Mouse (Mus musculus) kidney, adult 10 weeks (tissue): ENCODE measurements around the gene Majin. TPM values are rescaled to one million over a fixed set of nuclear protein-coding genes. Genes with fewer than 3 reads are reported as not detected.

ENCODE experiments used
- polyA plus RNA-seq: library from polyadenylated mRNA; stranded (reverse); fragments of 350-450 nt; fragmentation: Illumina TruSeq; extraction: RNeasy Lipid Tissue Mini Kit (QIAGEN cat#74804); gene quantifications from one replicate; pipeline ENCODE4 v1.2.3, GENCODE M21; 2014; ENCODE audit warnings: low read depth, low replicate concordance

Majin gene
- polyA plus RNA-seq = not detected

GRCm38 (mm10) chr19:6184131-6184530 is at the start of gene Majin:
Majin (plus strand) TSS chr19:6184388.

GRCm38 (mm10) chr19:6140678-6141393 is 43.4 kb upstream of the Majin start, which contains the start of gene Batf2:
Batf2 (plus strand) TSS chr19:6140983.

GRCm38 (mm10) chr19:6141394-6141749 is 42.8 kb upstream of the Majin start, which contains the start of gene Arl2:
Arl2 (minus strand) TSS chr19:6141548.

GRCm38 (mm10) chr19:6226135-6226534 is 41.9 kb downstream of the Majin start, which contains the start of gene Gpha2:
Gpha2 (plus strand) TSS chr19:6226380.

GRCm38 (mm10) chr19:6235084-6236052 is 51.2 kb downstream of the Majin start, which contains the start of gene Ppp2r5b:
Ppp2r5b (minus strand) TSS chr19:6235872.

GRCm38 (mm10) chr19:6241274-6242107 is 57.3 kb downstream of the Majin start, which contains the start of gene Atg2a:
Atg2a (plus strand) TSS chr19:6241668.

Other genes starting within 250 kb of the Majin start
- gene Pola2, start 220.2 kb upstream of the Majin start, polyA plus RNA-seq = 2.4 TPM
- gene Slc22a20, start 198.2 kb upstream of the Majin start, polyA plus RNA-seq = not detected
- gene Capn1, start 168.5 kb upstream of the Majin start, polyA plus RNA-seq = 1.3 TPM
- 0.77 TPM for gene Syvn1, start 137.8 kb upstream of the Majin start, polyA plus RNA-seq
- 41.8 TPM for gene Mrpl49, start 126.6 kb upstream of the Majin start, polyA plus RNA-seq
- gene Fau, start 126.5 kb upstream of the Majin start, polyA plus RNA-seq = 5.1 TPM
- not detected for gene Znhit2, start 123.2 kb upstream of the Majin start, polyA plus RNA-seq
- 0.93 TPM for gene Tm7sf2, start 116.0 kb upstream of the Majin start, polyA plus RNA-seq
- gene Vps51, start 107.2 kb upstream of the Majin start, polyA plus RNA-seq = 8.9 TPM
- gene Tmem262, start 104.4 kb upstream of the Majin start, polyA plus RNA-seq = not detected
- not detected for gene Gm28374, start 102.1 kb upstream of the Majin start, polyA plus RNA-seq
- not detected for gene Zfpl1, start 99.4 kb upstream of the Majin start, polyA plus RNA-seq
- 0.24 TPM for gene Cdca5, start 99.4 kb upstream of the Majin start, polyA plus RNA-seq
- gene AC131692.1, start 90.0 kb upstream of the Majin start, polyA plus RNA-seq = not detected
- gene Naaladl1, start 78.6 kb upstream of the Majin start, polyA plus RNA-seq = not detected
- not detected for gene Sac3d1, start 65.7 kb upstream of the Majin start, polyA plus RNA-seq
- gene Snx15, start 56.1 kb upstream of the Majin start, polyA plus RNA-seq = 3.0 TPM
- not detected for gene Batf2, start 43.4 kb upstream of the Majin start, polyA plus RNA-seq
- gene Arl2, start 42.8 kb upstream of the Majin start, polyA plus RNA-seq = 0.49 TPM
- not detected for gene Gpha2, start 42.0 kb downstream of the Majin start, polyA plus RNA-seq
- 0.57 TPM for gene Ppp2r5b, start 51.5 kb downstream of the Majin start, polyA plus RNA-seq
- gene Atg2a, start 57.3 kb downstream of the Majin start, polyA plus RNA-seq = not detected
- 15.1 TPM for gene Ehd1, start 92.3 kb downstream of the Majin start, polyA plus RNA-seq
- 3.2 TPM for gene Cdc42bpg, start 122.1 kb downstream of the Majin start, polyA plus RNA-seq
- gene Men1, start 150.6 kb downstream of the Majin start, polyA plus RNA-seq = 4.2 TPM
- 5.5 TPM for gene Map4k2, start 156.7 kb downstream of the Majin start, polyA plus RNA-seq
- 77.9 TPM for gene Sf1, start 179.3 kb downstream of the Majin start, polyA plus RNA-seq
- 4.2 TPM for gene Pygm, start 200.0 kb downstream of the Majin start, polyA plus RNA-seq
- 3.5 TPM for gene Rasgrp2, start 215.0 kb downstream of the Majin start, polyA plus RNA-seq
- gene Nrxn2, start 234.3 kb downstream of the Majin start, polyA plus RNA-seq = not detected